ENCODE assay signal across 9 mouse cellular contexts in the genomic region with DNA sequence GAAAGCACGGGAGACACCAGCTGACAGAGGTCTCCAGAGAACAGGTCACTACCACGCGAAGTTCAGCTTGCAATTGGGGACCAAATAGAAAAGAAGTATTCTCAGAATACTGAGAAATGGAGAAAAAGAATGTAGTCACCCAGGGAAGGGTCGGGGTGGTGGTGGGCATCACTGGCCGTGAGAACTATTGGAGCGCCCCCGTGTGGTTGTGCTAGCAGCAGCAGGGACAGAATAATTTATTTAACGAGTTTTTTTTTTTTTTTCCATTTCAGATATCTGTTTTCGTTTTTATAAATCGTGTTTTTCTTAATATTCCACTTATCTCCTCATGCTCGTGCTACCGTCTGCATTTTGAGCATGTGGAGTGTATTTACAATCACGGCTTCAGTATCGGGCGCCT.
DNase-seq lines count a peak whose midpoint lies in the region; ATAC-seq and TF ChIP-seq lines count a peak whose summit lies in the region.
"Had no signal": no experiment of that assay in that cellular context is flagged by ENCODE, and none has a peak within 500 bp of the region (broad histone marks: within the 10 kb centered on the region; RNA-seq: fewer than 3 reads in every experiment).

No protein-coding gene starts in this region.

- 34% methylated on average over 15 of the region's 15 CpGs for WGBS in heart, embryonic 10.5 days
- WGBS in midbrain, embryonic 14.5 days: 35% methylated on average over 15 of the region's 15 CpGs
- WGBS in midbrain, embryonic 16.5 days: 33% methylated on average over 15 of the region's 15 CpGs
- 31% methylated on average over 15 of the region's 15 CpGs for WGBS in liver, embryonic 14.5 days (ENCODE audit: insufficient replicate concordance)

- POLR2A ChIA-PET in Patski (lab: Charles Lee): interaction anchor here (0.7 kb wide), 1 partner anchor 12 kb away, joined by 3 read pairs; no protein-coding TSS in a partner anchor

- H3K27me3 ChIP-seq in heart, embryonic 10.5 days (ENCODE audit: insufficient read depth, poor library complexity, severe bottlenecking): peaks cover 44% of the 10 kb centered on the region
- H3K27me3 ChIP-seq in midbrain, embryonic 14.5 days (ENCODE audit: control insufficient read depth, insufficient read depth, low read length): no peaks in the 10 kb centered on the region; the same call in 1 of the 2 replicates
- H3K27me3 ChIP-seq in midbrain, embryonic 16.5 days (ENCODE audit: control insufficient read depth, insufficient read depth, low read depth, low read length): no peaks in the 10 kb centered on the region
- peaks cover 4% of the 10 kb centered on the region for H3K27me3 ChIP-seq in Patski
- H3K27me3 ChIP-seq in liver, embryonic 14.5 days (ENCODE audit: control insufficient read depth, insufficient read depth, low read length): no peaks in the 10 kb centered on the region

- H3K4me2 ChIP-seq in midbrain, embryonic 14.5 days (ENCODE audit: low read length): no peak overlapping the region
- H3K4me2 ChIP-seq in midbrain, embryonic 16.5 days (ENCODE audit: low read length): no peak overlapping the region
- H3K4me2 ChIP-seq in liver, embryonic 14.5 days (ENCODE audit: low read depth): no peak overlapping the region

- in situ Hi-C loops in Patski (cut with MboI; ENCODE audit: low pct_unique_long_range_greater_than_20kb): no loop called here

- H3K27ac ChIP-seq in heart, embryonic 10.5 days: no peak overlapping the region
- no peak overlapping the region for H3K27ac ChIP-seq in midbrain, embryonic 14.5 days (replicated peaks; ENCODE audit: low read depth, low read length)
- H3K27ac ChIP-seq in midbrain, embryonic 16.5 days (ENCODE audit: low read length): no peak overlapping the region
- H3K27ac ChIP-seq in liver, embryonic 14.5 days: no peak overlapping the region
- H3K27ac ChIP-seq: hindbrain, embryonic 10.5 days had no signal

- TF ChIP-seq CTCF in Patski (IDR thresholded peaks at IDR 0.05): peak; percentile 60
- peak; percentile 56 for TF ChIP-seq CTCF in liver, embryonic 14.5 days (IDR thresholded peaks at IDR 0.05; ENCODE audit: low read depth)

- no peaks in the 10 kb centered on the region for H3K9me3 ChIP-seq in heart, embryonic 10.5 days
- no peaks in the 10 kb centered on the region for H3K9me3 ChIP-seq in midbrain, embryonic 14.5 days (ENCODE audit: control insufficient read depth, low read length)
- H3K9me3 ChIP-seq in midbrain, embryonic 16.5 days (replicated peaks; ENCODE audit: control insufficient read depth, low read length, poor library complexity, severe bottlenecking): no peaks in the 10 kb centered on the region
- H3K9me3 ChIP-seq in liver, embryonic 14.5 days (ENCODE audit: control insufficient read depth, low read length): no peaks in the 10 kb centered on the region

- no peaks in the 10 kb centered on the region for H3K36me3 ChIP-seq in heart, embryonic 10.5 days
- H3K36me3 ChIP-seq in midbrain, embryonic 14.5 days (ENCODE audit: control insufficient read depth, insufficient read depth, low read length): no peaks in the 10 kb centered on the region
- H3K36me3 ChIP-seq in midbrain, embryonic 16.5 days (ENCODE audit: control insufficient read depth, insufficient read depth, low read length): no peaks in the 10 kb centered on the region
- H3K36me3 ChIP-seq in liver, embryonic 14.5 days (replicated peaks; ENCODE audit: control insufficient read depth, insufficient read depth, low read depth): no peaks in the 10 kb centered on the region
- H3K36me3 ChIP-seq: hindbrain, embryonic 10.5 days had no signal

- no peak overlapping the region for H3K4me3 ChIP-seq in heart, embryonic 10.5 days
- no peak overlapping the region for H3K4me3 ChIP-seq in midbrain, embryonic 14.5 days (replicated peaks; ENCODE audit: low read depth, low read length)
- no peak overlapping the region for H3K4me3 ChIP-seq in midbrain, embryonic 16.5 days (ENCODE audit: low read depth, low read length)
- no peak overlapping the region for H3K4me3 ChIP-seq in liver, embryonic 14.5 days (ENCODE audit: insufficient read depth in 1 of 2, low read depth in 2 of 2, low read length in 2 of 2)
- H3K4me3 ChIP-seq: hindbrain, embryonic 10.5 days had no signal

- CTCF ChIA-PET in Patski (lab: Charles Lee): interaction anchor here (1.0 to 1.4 kb wide), 2 partner anchors 10 to 31 kb away, joined by 3 read pairs; no protein-coding TSS in a partner anchor

- no peaks in the 10 kb centered on the region for H3K4me1 ChIP-seq in heart, embryonic 10.5 days
- peaks cover 35% of the 10 kb centered on the region for H3K4me1 ChIP-seq in midbrain, embryonic 14.5 days (ENCODE audit: control insufficient read depth, insufficient read depth, low read length)
- peaks cover 20% of the 10 kb centered on the region for H3K4me1 ChIP-seq in midbrain, embryonic 16.5 days (ENCODE audit: control insufficient read depth, insufficient read depth, low read length)
- no peaks in the 10 kb centered on the region for H3K4me1 ChIP-seq in liver, embryonic 14.5 days (replicated peaks; ENCODE audit: control insufficient read depth in 2 of 2, insufficient read depth in 2 of 2, low read length in 1 of 2)

- TF ChIP-seq EP300 in liver, embryonic 14.5 days (IDR thresholded peaks at IDR 0.05; ENCODE audit: low read depth): no peak

- peak; percentile 35 for DNase-seq in heart, postnatal 4 days
- DNase-seq in heart, embryonic 10.5 days (ENCODE audit: low spot score): no peak
- DNase-seq in midbrain, embryonic 14.5 days: peak; percentile 74
- no peak for DNase-seq in Patski (ENCODE audit: low read depth, low spot score)
- no peak for DNase-seq in liver, embryonic 14.5 days (ENCODE audit: low read depth in 3 of 3, low spot score in 3 of 3)
- DNase-seq in adrenal gland, adult (ENCODE audit: inconsistent age in 2 of 2, low spot score in 1 of 2): no peak

- H3K9ac ChIP-seq in midbrain, embryonic 14.5 days (replicated peaks; ENCODE audit: low read length): no peak overlapping the region
- H3K9ac ChIP-seq in midbrain, embryonic 16.5 days (ENCODE audit: low read depth, low read length): no peak overlapping the region
- H3K9ac ChIP-seq in liver, embryonic 14.5 days (replicated peaks): no peak overlapping the region

- no peak for ATAC-seq in midbrain, embryonic 14.5 days (ENCODE audit: low FRiP score, low TSS enrichment)
- no peak for ATAC-seq in midbrain, embryonic 16.5 days
- ATAC-seq in Patski: no peak
- ATAC-seq in liver, embryonic 14.5 days (ENCODE audit: insufficient read depth): no peak
- no peak for ATAC-seq in activated CD4-positive, CD25-positive, alpha-beta regulatory T cell, adult 4 months

Comparison
In these comparisons a context has a peak if more than half of its experiments do, and no peak if none do; other contexts are left out.
1. DNase-seq: peak in heart, postnatal 4 days (single experiment) and midbrain, embryonic 14.5 days (single experiment); none in heart, embryonic 10.5 days (single experiment), Patski (single experiment), liver, embryonic 14.5 days (0 of 3) and adrenal gland, adult (0 of 2).